Mouse (Mus musculus) MEL (cell line): ENCODE data around the gene Srgap3. TPM values are rescaled to one million over a fixed set of nuclear protein-coding genes. Genes with fewer than 3 reads are reported as not detected.

Experiments used
- DNase-seq: peaks from one replicate; pipeline ENCODE4 v3.0.0; 2011; ENCODE audit warnings: low read depth, low spot score
- H3K27ac ChIP-seq: 2 replicates; pipeline ENCODE4 v1.5.1; 2012; ENCODE audit warnings: low read depth, mild to moderate bottlenecking, control low read depth, low read length, moderate library complexity; ENCODE audit not compliant: control insufficient read depth
- H3K27me3 ChIP-seq, 2 experiments: fragments of 150-350 bp in 1 of 2; sonication (generic) in 1 of 2; 2 replicates each; pipeline ENCODE4 v1.6.1; 2012; ENCODE audit warnings: low read length in 2 of 2, mild to moderate bottlenecking in 2 of 2, improper control_type of control experiment in 1 of 2, moderate library complexity in 1 of 2; ENCODE audit not compliant: insufficient read depth in 2 of 2, control insufficient read depth in 1 of 2
- H3K36me3 ChIP-seq, 2 experiments: 2 replicates each; pipeline ENCODE4 v1.6.1; 2012 to 2014; ENCODE audit warnings: low read length in 2 of 2, improper control_type of control experiment in 1 of 2, inconsistent platforms in 1 of 2, mild to moderate bottlenecking in 1 of 2; ENCODE audit not compliant: insufficient read depth in 2 of 2, control insufficient read depth in 1 of 2
- H3K4me1 ChIP-seq, 2 experiments: fragments of 150-350 bp in 1 of 2; sonication (generic) in 1 of 2; 2 replicates each; pipeline ENCODE4 v1.6.1; 2012; ENCODE audit warnings: low read length in 2 of 2, improper control_type of control experiment in 1 of 2, mild to moderate bottlenecking in 1 of 2; ENCODE audit not compliant: insufficient read depth in 2 of 2, control insufficient read depth in 1 of 2
- H3K4me3 ChIP-seq, 2 experiments: fragments of 150-350 bp in 1 of 2; sonication (generic) in 1 of 2; 2 replicates each; pipeline ENCODE4 v1.5.1; 2012; ENCODE audit warnings: low read depth in 2 of 2, low read length in 2 of 2, mild to moderate bottlenecking in 2 of 2, moderate library complexity in 2 of 2, control low read depth in 1 of 2, improper control_type of control experiment in 1 of 2; ENCODE audit not compliant: control insufficient read depth in 1 of 2, insufficient read depth in 1 of 2
- H3K79me2 ChIP-seq: 2 replicates; pipeline ENCODE4 v1.6.1; 2012; ENCODE audit warnings: mild to moderate bottlenecking, low read length, moderate library complexity; ENCODE audit not compliant: control insufficient read depth, poor library complexity, insufficient read depth
- H3K9ac ChIP-seq: 2 replicates; pipeline ENCODE4 v1.6.1; 2012; ENCODE audit warnings: low read depth, mild to moderate bottlenecking, control low read depth, low read length, moderate library complexity; ENCODE audit not compliant: control insufficient read depth, poor library complexity, severe bottlenecking
- H3K9me3 ChIP-seq: fragments of 150-350 bp; sonication (generic); replicated peaks from 2 replicates; pipeline ENCODE4 v1.6.1; 2012; ENCODE audit warnings: mild to moderate bottlenecking, low read length, improper control_type of control experiment, moderate library complexity; ENCODE audit not compliant: insufficient read depth
- BHLHE40 ChIP-seq: IDR thresholded peaks from 2 replicates; pipeline ENCODE4 v1.6.1; 2012; ENCODE audit warnings: low read depth, mild to moderate bottlenecking, inconsistent platforms, low read length, improper control_type of control experiment, borderline replicate concordance
- CHD1 ChIP-seq: IDR thresholded peaks from 2 replicates; pipeline ENCODE4 v1.6.1; 2012; ENCODE audit warnings: low read depth, mild to moderate bottlenecking, inconsistent platforms, low read length, improper control_type of control experiment
- CHD2 ChIP-seq: IDR thresholded peaks from 2 replicates; pipeline ENCODE4 v1.6.1; 2011; ENCODE audit warnings: low read length, improper control_type of control experiment
- CTCF ChIP-seq, 3 experiments: IDR thresholded peaks in 2 of 3; conservative IDR thresholded peaks in 1 of 3; 2 replicates each; pipeline ENCODE4 v1.5.1; 2011 to 2012; ENCODE audit warnings: low read length in 3 of 3, low read depth in 2 of 3, mild to moderate bottlenecking in 2 of 3, improper control_type of control experiment in 1 of 3, inconsistent platforms in 1 of 3, mixed read lengths in 1 of 3, moderate library complexity in 1 of 3; ENCODE audit not compliant: control insufficient read depth in 1 of 3, insufficient read depth in 1 of 3, poor library complexity in 1 of 3, severe bottlenecking in 1 of 3
- EP300 ChIP-seq, 2 experiments: IDR thresholded peaks; 2 replicates each; pipeline ENCODE4 v1.6.1; 2011; ENCODE audit warnings: improper control_type of control experiment in 2 of 2, low read length in 2 of 2, low read depth in 1 of 2, mild to moderate bottlenecking in 1 of 2
- GABPA ChIP-seq: IDR thresholded peaks from 2 replicates; pipeline ENCODE4 v1.6.1; 2012; ENCODE audit warnings: low read depth, mild to moderate bottlenecking, inconsistent platforms, low read length, improper control_type of control experiment, moderate library complexity
- GATA1 ChIP-seq: IDR thresholded peaks from 2 replicates; pipeline ENCODE4 v1.6.1; 2011; ENCODE audit warnings: low read depth, low read length, improper control_type of control experiment
- HCFC1 ChIP-seq: IDR thresholded peaks from 2 replicates; pipeline ENCODE4 v1.6.1; 2012; ENCODE audit warnings: low read depth, mild to moderate bottlenecking, inconsistent platforms, low read length, improper control_type of control experiment, moderate library complexity
- KAT2A ChIP-seq: conservative IDR thresholded peaks from 2 replicates; pipeline ENCODE4 v1.6.1; 2012; ENCODE audit warnings: low read depth, low read length, improper control_type of control experiment, inconsistent platforms
- MAFK ChIP-seq: IDR thresholded peaks from 2 replicates; pipeline ENCODE4 v1.6.1; 2011; ENCODE audit warnings: low read depth, mild to moderate bottlenecking, low read length, improper control_type of control experiment, borderline replicate concordance
- MAX ChIP-seq: IDR thresholded peaks from 2 replicates; pipeline ENCODE4 v1.6.1; 2011; ENCODE audit warnings: low read length, improper control_type of control experiment
- MAZ ChIP-seq: IDR thresholded peaks from 2 replicates; pipeline ENCODE4 v1.6.1; 2012; ENCODE audit warnings: low read depth, mild to moderate bottlenecking, inconsistent platforms, low read length, improper control_type of control experiment
- MEF2A ChIP-seq: IDR thresholded peaks from 2 replicates; pipeline ENCODE4 v1.6.1; 2014; ENCODE audit warnings: low read depth, mild to moderate bottlenecking, inconsistent platforms, low read length, improper control_type of control experiment; ENCODE audit not compliant: poor library complexity, insufficient replicate concordance, severe bottlenecking; ENCODE audit errors: extremely low read depth
- MXI1 ChIP-seq: IDR thresholded peaks from 2 replicates; pipeline ENCODE4 v1.6.1; 2011; ENCODE audit warnings: mild to moderate bottlenecking, low read depth, low read length, improper control_type of control experiment
- MYB ChIP-seq: IDR thresholded peaks from 2 replicates; pipeline ENCODE4 v1.6.1; 2011; ENCODE audit warnings: mild to moderate bottlenecking, low read depth, low read length, improper control_type of control experiment
- NELFE ChIP-seq: IDR thresholded peaks from 2 replicates; pipeline ENCODE4 v1.6.1; 2011; ENCODE audit warnings: low read depth, low read length, improper control_type of control experiment
- RCOR1 ChIP-seq: IDR thresholded peaks from 2 replicates; pipeline ENCODE4 v1.6.1; 2012; ENCODE audit warnings: low read depth, mild to moderate bottlenecking, inconsistent platforms, low read length, improper control_type of control experiment
- SIN3A ChIP-seq: IDR thresholded peaks from 2 replicates; pipeline ENCODE4 v1.6.1; 2012; ENCODE audit warnings: low read length, improper control_type of control experiment, inconsistent platforms
- TBP ChIP-seq: IDR thresholded peaks from 2 replicates; pipeline ENCODE4 v1.8.0; 2011; ENCODE audit warnings: low read depth, low read length, improper control_type of control experiment
- TCF12 ChIP-seq: IDR thresholded peaks from 2 replicates; pipeline ENCODE4 v1.6.1; 2014; ENCODE audit warnings: low read depth, mild to moderate bottlenecking, inconsistent platforms, low read length, improper control_type of control experiment, moderate library complexity
- ZC3H11A ChIP-seq: IDR thresholded peaks from 2 replicates; pipeline ENCODE4 v1.6.1; 2012; ENCODE audit warnings: low read depth, mild to moderate bottlenecking, inconsistent platforms, low read length, improper control_type of control experiment
- polyA plus RNA-seq, 2 experiments: library from polyadenylated mRNA; stranded (reverse) in 1 of 2; unstranded in 1 of 2; fragments of >175 nt in 1 of 2; fragments of >200 nt in 1 of 2; gene quantifications; 2 replicates each; pipeline versions ENCODE4 v1.2.1 to v1.2.4; 2012; ENCODE audit warnings: low replicate concordance in 2 of 2, low read depth in 1 of 2; ENCODE audit not compliant: insufficient read length in 2 of 2, insufficient read depth in 1 of 2, missing spikeins in 1 of 2
- total RNA-seq: library from RNA; depleted of rRNA; stranded (reverse); fragments of 300-350 nt; gene quantifications from 2 replicates; pipeline ENCODE4 v1.2.3, GENCODE M21; 2012

Gene Srgap3
- total and polyA plus RNA-seq, 3 experiments, result 0.31 to 0.75 TPM; not detected in 1

DNA sequence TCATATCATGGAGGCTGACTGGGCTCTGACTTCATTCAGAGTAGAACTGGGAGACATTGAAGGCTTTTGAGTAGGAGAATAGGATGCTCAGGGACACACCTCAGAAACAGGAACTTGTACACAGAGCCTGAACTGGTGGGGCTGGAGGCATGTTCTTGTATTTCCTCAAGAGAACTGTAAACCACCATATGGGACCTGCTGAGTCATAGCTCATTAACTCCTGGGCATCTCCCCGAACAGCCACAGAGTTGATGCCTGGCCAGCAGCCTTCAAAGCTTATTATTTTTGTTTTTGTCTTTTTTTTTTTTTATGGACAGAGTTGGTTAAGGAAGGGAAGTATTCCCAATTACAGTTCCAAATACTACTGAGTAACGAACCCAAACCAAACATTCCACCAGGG, 150.5 kb downstream of the Srgap3 start:
- Histone ChIP-seq H3K27me3 (no peaks in the 10 kb centered on the region), H3K79me2 (no peaks in the 10 kb centered on the region), H3K9me3 (no peaks in the 10 kb centered on the region), H3K4me1 (no peaks in the 10 kb centered on the region), H3K36me3 (no peaks in the 10 kb centered on the region), H3K27ac (no peak overlapping the region), H3K9ac (no peak overlapping the region), H3K4me3 (no peak overlapping the region)
- DNase-seq, result no peak
- TF ChIP-seq RCOR1 (no peak), MAFK (no peak), HCFC1 (no peak), SIN3A (no peak), TCF12 (no peak), MAZ (no peak), KAT2A (no peak), ZC3H11A (no peak), GATA1 (no peak), MXI1 (no peak)

- Histone ChIP-seq H3K9ac (no peak overlapping the region), H3K4me1 (no peaks in the 10 kb centered on the region), H3K4me3 (no peak overlapping the region), H3K79me2 (no peaks in the 10 kb centered on the region), H3K27me3 (no peaks in the 10 kb centered on the region), H3K27ac (no peak overlapping the region), H3K36me3 (no peaks in the 10 kb centered on the region), H3K9me3 (no peaks in the 10 kb centered on the region)
- TF ChIP-seq MAX, result no peak
- no peak for TF ChIP-seq GABPA
- TF ChIP-seq EP300 (IDR thresholded peaks at IDR 0.05; ENCODE audit: low read depth in 1 of 2, low read length in 2 of 2), result no peak
- no peak for TF ChIP-seq SIN3A
- TF ChIP-seq CHD1, result no peak
- TF ChIP-seq CHD2, result no peak
- no peak for TF ChIP-seq BHLHE40
- TF ChIP-seq NELFE, result no peak
- no peak for DNase-seq
Measured at GRCm38 (mm10) chr6:112793887-112794286, 153.2 kb downstream of the Srgap3 start.

DNA sequence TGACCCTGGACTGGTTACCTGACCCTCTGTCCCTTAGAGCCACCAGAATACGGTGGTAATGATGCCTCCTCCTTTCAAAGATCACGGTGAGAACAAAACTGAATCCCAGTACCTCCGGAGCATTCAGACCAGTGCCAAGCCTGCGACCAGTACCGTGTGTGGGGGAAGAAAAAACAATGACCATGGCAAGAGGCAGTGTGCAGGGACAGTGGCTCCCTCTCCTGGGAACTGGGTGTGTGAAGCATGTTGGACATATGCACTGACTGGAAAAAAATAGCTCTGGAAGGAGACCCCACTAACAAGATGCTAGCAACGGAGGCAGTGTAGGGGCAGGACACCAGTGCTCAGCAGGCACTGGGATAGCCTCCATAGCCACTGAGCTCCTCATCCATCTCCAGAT, 157.2 kb downstream of the Srgap3 start:
- no peaks in the 10 kb centered on the region for H3K4me1 ChIP-seq
- no peaks in the 10 kb centered on the region for H3K27me3 ChIP-seq
- no peak for DNase-seq
- no peak overlapping the region for H3K27ac ChIP-seq
- no peak overlapping the region for H3K4me3 ChIP-seq
- H3K79me2 ChIP-seq, result no peaks in the 10 kb centered on the region
- no peaks in the 10 kb centered on the region for H3K9me3 ChIP-seq
- no peaks in the 10 kb centered on the region for H3K36me3 ChIP-seq
- TF ChIP-seq CTCF (IDR thresholded peaks at IDR 0.05 in 2 of 3, conservative IDR thresholded peaks at IDR 0.05 in 1 of 3; ENCODE audit: control insufficient read depth in 1 of 3, insufficient read depth in 1 of 3, low read depth in 2 of 3, low read length in 3 of 3, poor library complexity in 1 of 3, severe bottlenecking in 1 of 3) (no peak), ZC3H11A (no peak), KAT2A (no peak), GABPA (no peak), TBP (no peak), GATA1 (no peak), MAZ (no peak), EP300 (IDR thresholded peaks at IDR 0.05; ENCODE audit: low read depth in 1 of 2, low read length in 2 of 2) (no peak), MEF2A (no peak), MYB (no peak), CHD2 (no peak)
- no peak overlapping the region for H3K9ac ChIP-seq
